Mouse (Mus musculus): ENCODE results near the gene Alkbh8. TPM values are rescaled to one million over a fixed set of nuclear protein-coding genes. Genes with fewer than 3 reads are reported as not detected.
"Not testable (repeated sequence)": the region's sequence is repeated elsewhere in the genome, so short reads cannot be mapped to it uniquely, and the experiment has no call there.

Gene Alkbh8
- 0.28 and 0.61 TPM in 2 replicates for polyA plus RNA-seq (2012; rRNA removed)

DNA sequence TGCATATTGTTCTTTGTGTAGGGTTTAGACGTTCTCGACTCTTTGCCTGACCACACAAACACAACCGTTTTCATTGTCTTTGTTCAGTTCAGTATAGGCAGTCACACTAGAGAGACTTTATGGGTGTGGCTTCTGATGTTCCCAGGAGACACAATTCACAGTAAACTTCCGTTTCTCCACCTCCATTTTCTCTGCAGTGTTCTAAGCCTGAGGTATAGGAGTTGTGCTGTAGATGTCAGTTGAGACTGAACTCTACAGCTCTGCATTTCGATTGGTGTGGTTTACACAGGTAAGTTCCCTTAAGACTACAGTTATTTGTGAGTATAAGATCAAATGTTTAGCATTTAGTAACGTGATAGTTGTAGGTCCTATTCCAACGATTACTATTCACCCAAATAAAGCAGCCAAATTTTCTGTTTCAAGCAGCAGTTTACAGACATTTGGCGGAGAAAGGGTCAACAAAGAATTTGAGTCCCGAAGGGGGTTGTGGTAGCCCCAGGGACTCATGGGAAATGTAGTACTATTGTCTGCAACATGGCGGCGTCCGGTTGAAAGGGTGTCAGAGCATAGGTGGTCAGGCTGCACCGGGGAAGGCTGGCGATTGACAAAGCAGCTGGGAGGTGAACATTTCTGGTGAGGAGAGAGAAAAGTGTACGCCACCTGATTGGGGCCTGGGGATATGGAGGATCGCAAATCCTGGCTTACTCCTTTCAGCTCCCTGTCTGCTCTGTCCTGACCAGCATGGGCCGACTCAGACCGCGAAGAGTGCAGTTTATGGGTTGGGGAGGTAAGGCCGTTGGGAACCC, at the start of gene Alkbh8:
Alkbh8 (plus strand) TSS at position 179 of the 806 bp plus-strand sequence.
- Histone ChIP-seq H3K27ac (ENCODE audit: insufficient read depth, low read depth, low read length) (peak within 1 kb of the TSS; percentile 12; the same call in 1 of the 2 replicates), H3K4me1 (ENCODE audit: control insufficient read depth, insufficient read depth, insufficient read length, low read length) (peaks cover 5% of the 10 kb centered on the region; the same call in 1 of the 2 replicates), H3K36me3 (ENCODE audit: control insufficient read depth, insufficient read depth, low read length) (0 out of 2 replicates have a peak, but pooled peaks cover 4% of the 10 kb centered on the region), H3K4me3 (ENCODE audit: low read depth, low read length) (peak within 1 kb of the TSS; percentile 85), H3K27me3 (ENCODE audit: control insufficient read depth, insufficient read depth, low read length) (no peaks in the 10 kb centered on the region)
- 2% methylated on average over 20 of the region's 20 CpGs for WGBS
- TF ChIP-seq CTCF (IDR thresholded peaks at IDR 0.05; ENCODE audit: extremely low read depth, insufficient read length, insufficient replicate concordance, low read depth, low read length) (peak; percentile 46; the same call in 1 of the 2 replicates), POLR2A (IDR thresholded peaks at IDR 0.05; ENCODE audit: low read depth, low read length) (peak; percentile 29; the same call in 1 of the 2 replicates)

DNA sequence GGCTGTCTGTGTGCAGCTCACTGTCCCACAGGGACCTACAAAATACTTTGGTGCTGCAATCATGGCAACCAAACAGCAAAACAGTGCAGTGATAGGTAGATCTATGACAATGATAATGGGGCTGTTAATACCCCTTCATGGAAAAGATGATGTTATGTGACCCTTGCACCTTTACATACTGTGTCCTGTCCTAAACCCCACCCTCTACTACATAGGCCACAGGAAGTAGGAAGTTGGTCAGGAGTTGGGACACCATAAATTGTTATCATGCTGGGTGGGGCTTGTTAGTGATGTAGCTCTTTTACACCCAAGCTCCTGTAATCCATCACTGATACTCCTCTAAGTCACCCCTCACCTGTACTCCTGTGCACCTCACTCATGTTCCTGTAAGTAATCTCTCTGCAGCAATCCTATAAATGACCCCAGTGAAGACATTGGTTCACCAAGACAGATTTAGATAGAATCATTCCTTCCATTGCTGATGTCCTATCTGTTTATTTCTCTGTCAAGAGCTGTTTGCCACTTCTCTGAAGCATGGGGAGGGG, 25.6 kb upstream of the Alkbh8 start:
- Histone ChIP-seq H3K27ac (ENCODE audit: insufficient read depth, low read depth, low read length) (no peak overlapping the region), H3K27me3 (ENCODE audit: control insufficient read depth, insufficient read depth, low read length) (no peaks in the 10 kb centered on the region), H3K36me3 (ENCODE audit: control insufficient read depth, insufficient read depth, low read length) (no peaks in the 10 kb centered on the region), H3K4me1 (ENCODE audit: control insufficient read depth, insufficient read depth, insufficient read length, low read length) (no peaks in the 10 kb centered on the region), H3K4me3 (ENCODE audit: low read depth, low read length) (no peak overlapping the region)
- TF ChIP-seq POLR2A (IDR thresholded peaks at IDR 0.05; ENCODE audit: low read depth, low read length) (no peak), CTCF (IDR thresholded peaks at IDR 0.05; ENCODE audit: extremely low read depth, insufficient read length, insufficient replicate concordance, low read depth, low read length) (no peak)

DNA sequence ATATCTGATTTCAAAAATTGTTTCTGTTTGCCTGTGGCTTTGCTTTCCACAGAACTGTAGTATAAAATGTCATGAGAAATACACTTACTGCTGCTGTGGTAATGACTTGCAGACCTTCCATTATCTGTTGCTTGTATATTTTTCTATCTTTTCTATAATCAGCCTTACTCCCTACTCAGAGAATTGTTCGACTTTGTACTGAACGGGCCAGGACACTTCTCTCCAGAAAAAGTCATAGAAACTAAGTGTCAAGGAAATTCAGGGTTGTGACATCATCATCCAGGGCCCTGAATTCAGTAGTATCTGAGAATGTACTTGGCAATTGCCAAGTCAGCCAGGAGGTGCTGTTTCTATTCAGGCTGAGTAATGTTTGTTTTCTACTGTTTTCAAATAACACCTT, 24.9 kb upstream of the Alkbh8 start:
- TF ChIP-seq POLR2A (IDR thresholded peaks at IDR 0.05; ENCODE audit: low read depth, low read length) = no peak
- TF ChIP-seq CTCF (IDR thresholded peaks at IDR 0.05; ENCODE audit: extremely low read depth, insufficient read length, insufficient replicate concordance, low read depth, low read length) = no peak
- H3K27me3 ChIP-seq (ENCODE audit: control insufficient read depth, insufficient read depth, low read length) = no peaks in the 10 kb centered on the region
- no peak overlapping the region for H3K27ac ChIP-seq (ENCODE audit: insufficient read depth, low read depth, low read length)
- no peaks in the 10 kb centered on the region for H3K36me3 ChIP-seq (ENCODE audit: control insufficient read depth, insufficient read depth, low read length)
- no peaks in the 10 kb centered on the region for H3K4me1 ChIP-seq (ENCODE audit: control insufficient read depth, insufficient read depth, insufficient read length, low read length)
- no peak overlapping the region for H3K4me3 ChIP-seq (ENCODE audit: low read depth, low read length)
- 81% methylated on average over 2 of the region's 2 CpGs for WGBS

DNA sequence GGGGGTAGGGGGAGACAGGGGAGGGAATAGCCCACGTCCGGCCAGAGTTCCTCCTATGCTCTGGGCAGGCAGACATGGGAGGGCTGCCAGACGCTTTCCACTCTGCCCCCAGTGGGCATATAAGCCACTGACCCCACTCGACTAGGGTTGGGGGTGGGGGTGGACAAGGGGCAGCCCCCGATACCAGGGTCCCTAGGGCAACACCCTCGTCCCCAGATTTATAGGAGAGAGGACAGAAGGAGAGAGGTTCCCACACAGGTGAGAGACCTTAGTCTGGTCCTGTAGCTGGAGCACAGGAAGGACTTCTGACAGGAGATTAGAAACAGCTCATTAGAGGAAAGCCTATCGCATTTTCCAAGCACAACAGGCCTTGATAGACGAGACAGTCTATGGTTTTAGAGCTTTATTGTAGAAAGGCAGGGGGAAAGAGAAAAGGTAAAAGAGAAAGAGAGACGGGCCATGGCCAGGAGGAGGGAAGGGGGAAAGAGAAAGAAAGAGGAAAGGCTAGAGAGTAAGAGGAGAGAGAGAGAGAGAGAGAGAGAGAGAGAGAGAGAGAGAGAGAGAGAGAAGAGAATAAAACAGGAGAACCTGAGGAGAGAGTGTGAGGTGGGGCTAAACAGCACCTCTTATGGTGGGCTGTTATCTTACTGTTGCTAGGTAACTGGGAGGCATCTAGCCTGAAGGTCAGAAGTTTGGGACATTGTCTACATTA, 7.4 kb upstream of the Alkbh8 start:
- not testable (repeated sequence) for H3K4me1 ChIP-seq (ENCODE audit: control insufficient read depth, insufficient read depth, insufficient read length, low read length); H3K4me3 ChIP-seq (ENCODE audit: low read depth, low read length); H3K27ac ChIP-seq (ENCODE audit: insufficient read depth, low read depth, low read length); H3K27me3 ChIP-seq (ENCODE audit: control insufficient read depth, insufficient read depth, low read length); H3K36me3 ChIP-seq (ENCODE audit: control insufficient read depth, insufficient read depth, low read length)
- 27% methylated on average over 9 of the region's 9 CpGs for WGBS

DNA sequence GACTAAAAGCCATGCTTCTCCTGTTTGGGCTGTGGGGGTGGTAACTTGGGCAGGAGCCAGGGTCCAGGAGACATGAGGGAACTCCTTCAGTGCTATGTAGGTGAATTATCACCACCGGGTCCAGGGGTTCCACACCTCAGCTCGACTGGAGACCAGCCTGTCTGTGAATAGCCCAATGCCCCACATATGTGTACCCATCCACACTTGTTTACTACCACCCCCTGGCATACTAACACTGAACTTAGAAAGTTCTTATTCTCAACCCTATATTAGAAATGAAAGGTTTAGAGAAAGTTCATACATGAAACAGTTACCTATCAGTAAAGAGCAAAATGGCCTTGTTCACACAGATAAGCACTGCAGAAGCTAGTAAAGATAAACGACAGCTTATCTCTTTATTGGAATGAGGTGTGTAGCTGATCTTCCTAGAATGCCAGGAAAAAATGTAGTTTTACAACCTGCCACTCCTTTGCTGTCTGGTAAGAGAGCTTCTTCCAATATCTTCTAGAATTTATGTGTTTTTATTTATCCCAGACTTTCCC, 6.8 kb upstream of the Alkbh8 start:
- Histone ChIP-seq H3K4me3 (ENCODE audit: low read depth, low read length) (no peak overlapping the region), H3K27me3 (ENCODE audit: control insufficient read depth, insufficient read depth, low read length) (no peaks in the 10 kb centered on the region), H3K27ac (ENCODE audit: insufficient read depth, low read depth, low read length) (no peak overlapping the region), H3K4me1 (ENCODE audit: control insufficient read depth, insufficient read depth, insufficient read length, low read length) (peaks cover 5% of the 10 kb centered on the region; the same call in 1 of the 2 replicates), H3K36me3 (ENCODE audit: control insufficient read depth, insufficient read depth, low read length) (no peaks in the 10 kb centered on the region)
- no peak for TF ChIP-seq CTCF (IDR thresholded peaks at IDR 0.05; ENCODE audit: extremely low read depth, insufficient read length, insufficient replicate concordance, low read depth, low read length)
- 9% methylated on average over 3 of the region's 3 CpGs for WGBS

DNA sequence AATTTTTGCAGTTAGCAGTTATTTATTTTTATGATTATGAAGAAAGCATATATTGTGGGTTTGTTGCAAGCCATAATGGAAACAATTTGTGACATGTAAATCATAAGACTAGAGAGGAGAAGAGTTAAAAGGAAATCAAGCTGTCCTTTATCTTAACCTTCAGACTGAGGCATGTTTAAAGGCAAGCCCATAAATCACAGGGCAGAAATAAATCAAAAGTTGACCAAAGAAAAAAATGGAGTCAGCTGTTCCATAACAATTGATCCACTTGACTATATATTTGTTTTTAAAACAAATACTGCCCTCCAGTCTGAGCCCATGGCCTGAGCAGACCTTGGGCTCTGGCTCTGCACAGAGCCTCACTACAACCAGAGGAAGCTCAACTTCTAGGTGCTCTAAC, 4.6 kb upstream of the Alkbh8 start:
- H3K4me3 ChIP-seq (ENCODE audit: low read depth, low read length) = no peak overlapping the region
- no peak for TF ChIP-seq CTCF (IDR thresholded peaks at IDR 0.05; ENCODE audit: extremely low read depth, insufficient read length, insufficient replicate concordance, low read depth, low read length)
- no peak for TF ChIP-seq POLR2A (IDR thresholded peaks at IDR 0.05; ENCODE audit: low read depth, low read length)

More for the DNA sequence above, 4.6 kb upstream of the Alkbh8 start:
- no peak overlapping the region for H3K27ac ChIP-seq (ENCODE audit: insufficient read depth, low read depth, low read length)
- H3K4me1 ChIP-seq (ENCODE audit: control insufficient read depth, insufficient read depth, insufficient read length, low read length) = peaks cover 5% of the 10 kb centered on the region; the same call in 1 of the 2 replicates
- H3K27me3 ChIP-seq (ENCODE audit: control insufficient read depth, insufficient read depth, low read length) = no peaks in the 10 kb centered on the region
- no peaks in the 10 kb centered on the region for H3K36me3 ChIP-seq (ENCODE audit: control insufficient read depth, insufficient read depth, low read length)
